Mouse (Mus musculus) forebrain, embryonic 13.5 days (tissue): ENCODE data around the gene Slc43a2. TPM values are rescaled to one million over a fixed set of nuclear protein-coding genes. Genes with fewer than 3 reads are reported as not detected.

ENCODE experiments used
- ATAC-seq: fragments of 200-750 bp; cut with Nextera tagmentation; 2 replicates; pipeline ENCODE4 v1.8.0; 2017
- H3K27ac ChIP-seq: fragments of 300-500 bp; sonication (generic); 2 replicates; pipeline ENCODE4 v1.5.1; 2015; ENCODE audit warnings: inconsistent platforms, mild to moderate bottlenecking, moderate library complexity
- H3K27me3 ChIP-seq: fragments of 300-500 bp; sonication (generic); 2 replicates; pipeline ENCODE4 v1.6.1; 2015; ENCODE audit warnings: mild to moderate bottlenecking, inconsistent platforms
- H3K36me3 ChIP-seq: fragments of 300-500 bp; sonication (generic); 2 replicates; pipeline ENCODE4 v1.6.1; 2015; ENCODE audit warnings: mild to moderate bottlenecking, inconsistent platforms; ENCODE audit not compliant: poor library complexity, severe bottlenecking
- H3K4me1 ChIP-seq: fragments of 300-500 bp; sonication (generic); 2 replicates; pipeline ENCODE4 v1.6.1; 2015; ENCODE audit warnings: inconsistent platforms
- H3K4me2 ChIP-seq: fragments of 300-500 bp; sonication (generic); 2 replicates; pipeline ENCODE4 v1.6.1; 2015; ENCODE audit warnings: inconsistent platforms, mild to moderate bottlenecking, moderate library complexity
- H3K4me3 ChIP-seq: fragments of 300-500 bp; sonication (generic); 2 replicates; pipeline ENCODE4 v1.5.1; 2015; ENCODE audit warnings: mild to moderate bottlenecking, inconsistent platforms
- H3K9ac ChIP-seq: fragments of 300-500 bp; sonication (generic); 2 replicates; pipeline ENCODE4 v1.6.1; 2015; ENCODE audit warnings: mild to moderate bottlenecking, inconsistent platforms
- H3K9me3 ChIP-seq: fragments of 300-500 bp; sonication (generic); replicated peaks from 2 replicates; pipeline ENCODE4 v1.6.1; 2016; ENCODE audit warnings: inconsistent platforms
- WGBS: fragments of 180-500 bp; shearing (Covaris S2); methylation state at CpG from one replicate; pipeline ENCODE4 v1.1.7; 2015; 5-methylcytosine and 5-hydroxymethylcytosine counted together
- polyA plus RNA-seq: library from polyadenylated mRNA; unstranded; fragments of >200 nt; fragmentation: Nextera tagmentation; extraction: Ambion mirVana; gene quantifications from 2 replicates; pipeline ENCODE4 v1.2.1, GENCODE M21; 2015

Gene Slc43a2
- polyA plus RNA-seq, 1 experiment from 2014 or later: 11.3 TPM

- no peak overlapping the region for H3K4me3 ChIP-seq
- H3K36me3 ChIP-seq: peaks cover 35% of the 10 kb centered on the region
- H3K9ac ChIP-seq: no peak overlapping the region
- H3K4me1 ChIP-seq: no peaks in the 10 kb centered on the region
- no peaks in the 10 kb centered on the region for H3K27me3 ChIP-seq
- no peak overlapping the region for H3K27ac ChIP-seq
- 0 out of 2 replicates have a peak, but pooled peaks cover 3% of the 10 kb centered on the region for H3K9me3 ChIP-seq
- 92% methylated on average over 8 of the region's 8 CpGs for whole genome bisulfite sequencing
- ATAC-seq: no peak
- no peak overlapping the region for H3K4me2 ChIP-seq
These were observed 28.5 kb downstream of the Slc43a2 start for GRCm38 (mm10) chr11:75559870-75560504.

- ATAC-seq: no peak
- Histone ChIP-seq H3K9ac (no peak overlapping the region), H3K4me1 (no peaks in the 10 kb centered on the region), H3K9me3 (0 out of 2 replicates have a peak, but pooled peaks cover 3% of the 10 kb centered on the region), H3K27ac (no peak overlapping the region), H3K36me3 (peaks cover 37% of the 10 kb centered on the region), H3K4me3 (no peak overlapping the region), H3K27me3 (no peaks in the 10 kb centered on the region), H3K4me2 (no peak overlapping the region)
- WGBS: 83% methylated on average over 14 of the region's 14 CpGs
These were observed 29.3 kb downstream of the Slc43a2 start for GRCm38 (mm10) chr11:75560530-75561409.

- Histone ChIP-seq H3K9ac (no peak overlapping the region), H3K9me3 (0 out of 2 replicates have a peak, but pooled peaks cover 3% of the 10 kb centered on the region), H3K4me3 (no peak overlapping the region), H3K4me2 (no peak overlapping the region), H3K27ac (no peak overlapping the region), H3K36me3 (peaks cover 39% of the 10 kb centered on the region), H3K27me3 (no peaks in the 10 kb centered on the region), H3K4me1 (no peaks in the 10 kb centered on the region)
- ATAC-seq: no peak
- 90% methylated on average over 5 of the region's 5 CpGs for WGBS
These were observed 29.9 kb downstream of the Slc43a2 start for GRCm38 (mm10) chr11:75561410-75561791.

- no peak overlapping the region for H3K4me2 ChIP-seq
- no peaks in the 10 kb centered on the region for H3K27me3 ChIP-seq
- no peak overlapping the region for H3K4me3 ChIP-seq
- no peak overlapping the region for H3K9ac ChIP-seq
- peaks cover 37% of the 10 kb centered on the region for H3K36me3 ChIP-seq
- no peaks in the 10 kb centered on the region for H3K4me1 ChIP-seq
- H3K9me3 ChIP-seq: 0 out of 2 replicates have a peak, but pooled peaks cover 3% of the 10 kb centered on the region
- H3K27ac ChIP-seq: no peak overlapping the region
- WGBS: 84% methylated on average over 8 of the region's 8 CpGs
- no peak for ATAC-seq
These were observed 31.3 kb downstream of the Slc43a2 start for GRCm38 (mm10) chr11:75562840-75563239.

GRCm38 (mm10) chr11:75563851-75564548 lies 32.5 kb downstream of the Slc43a2 start:
- Histone ChIP-seq H3K9me3 (no peaks in the 10 kb centered on the region), H3K36me3 (peaks cover 44% of the 10 kb centered on the region), H3K27me3 (no peaks in the 10 kb centered on the region), H3K4me1 (no peaks in the 10 kb centered on the region), H3K9ac (no peak overlapping the region), H3K4me3 (no peak overlapping the region), H3K4me2 (no peak overlapping the region), H3K27ac (no peak overlapping the region)
- WGBS: 76% methylated on average over 18 of the region's 18 CpGs
- no peak for ATAC-seq

GRCm38 (mm10) chr11:75565849-75566248 lies 34.4 kb downstream of the Slc43a2 start:
- Histone ChIP-seq H3K9me3 (no peaks in the 10 kb centered on the region), H3K27me3 (no peaks in the 10 kb centered on the region), H3K36me3 (peaks cover 60% of the 10 kb centered on the region), H3K4me1 (no peaks in the 10 kb centered on the region), H3K27ac (no peak overlapping the region), H3K4me3 (no peak overlapping the region), H3K9ac (no peak overlapping the region), H3K4me2 (no peak overlapping the region)
- 89% methylated on average over 2 of the region's 2 CpGs for WGBS
- no peak for ATAC-seq

- Histone ChIP-seq H3K36me3 (peaks cover 55% of the 10 kb centered on the region), H3K9ac (no peak overlapping the region), H3K27ac (no peak overlapping the region), H3K4me3 (no peak overlapping the region), H3K9me3 (no peaks in the 10 kb centered on the region), H3K27me3 (no peaks in the 10 kb centered on the region), H3K4me1 (0 out of 2 replicates have a peak, but pooled peaks cover under 1% of the 10 kb centered on the region), H3K4me2 (no peak overlapping the region)
- 82% methylated on average over 13 of the region's 13 CpGs for WGBS
- ATAC-seq: no peak
These were observed 35.0 kb downstream of the Slc43a2 start for GRCm38 (mm10) chr11:75566276-75567196.

GRCm38 (mm10) chr11:75567346-75568114 lies 36.0 kb downstream of the Slc43a2 start:
- no peak for ATAC-seq
- H3K4me2 ChIP-seq: no peak overlapping the region
- no peak overlapping the region for H3K9ac ChIP-seq
- no peak overlapping the region for H3K4me3 ChIP-seq
- H3K36me3 ChIP-seq: peaks cover 51% of the 10 kb centered on the region
- peaks cover 8% of the 10 kb centered on the region for H3K4me1 ChIP-seq
- H3K9me3 ChIP-seq: no peaks in the 10 kb centered on the region
- no peak overlapping the region for H3K27ac ChIP-seq
- H3K27me3 ChIP-seq: no peaks in the 10 kb centered on the region
- WGBS: 63% methylated on average over 9 of the region's 9 CpGs

- WGBS: 87% methylated on average over 6 of the region's 6 CpGs
- Histone ChIP-seq H3K27me3 (no peaks in the 10 kb centered on the region), H3K27ac (no peak overlapping the region), H3K4me1 (peaks cover 14% of the 10 kb centered on the region), H3K4me3 (no peak overlapping the region), H3K36me3 (peaks cover 46% of the 10 kb centered on the region), H3K9me3 (no peaks in the 10 kb centered on the region), H3K4me2 (no peak overlapping the region), H3K9ac (no peak overlapping the region)
- ATAC-seq: no peak
These were observed 36.6 kb downstream of the Slc43a2 start for GRCm38 (mm10) chr11:75568115-75568511.

- WGBS: 91% methylated on average over 12 of the region's 12 CpGs
- Histone ChIP-seq H3K36me3 (peaks cover 37% of the 10 kb centered on the region), H3K4me2 (no peak overlapping the region), H3K4me1 (peaks cover 17% of the 10 kb centered on the region), H3K9me3 (no peaks in the 10 kb centered on the region), H3K4me3 (no peak overlapping the region), H3K9ac (no peak overlapping the region), H3K27me3 (no peaks in the 10 kb centered on the region), H3K27ac (no peak overlapping the region)
- no peak for ATAC-seq
These were observed 37.5 kb downstream of the Slc43a2 start for GRCm38 (mm10) chr11:75568962-75569361.
